Mouse (Mus musculus) left cerebral cortex, adult 6 months (tissue): ENCODE data around the gene Olfr1095. TPM values are rescaled to one million over a fixed set of nuclear protein-coding genes. Genes with fewer than 3 reads are reported as not detected.

Experiments
- long read RNA-seq, 2 experiments: library from polyadenylated mRNA; unstranded; transcript quantifications; one replicate each; pipeline ENCODE4 v2.0.0; 2019 to 2020
- polyA plus RNA-seq: library from polyadenylated mRNA; unstranded; fragments of <200 nt; fragmentation: Nextera tagmentation; gene quantifications from 2 replicates; pipeline ENCODE4 v1.2.3, GENCODE M21; 2021

The Olfr1095 gene
- not detected in 2 replicates for polyA plus RNA-seq
- long read RNA-seq, experiment 1 = 0 reads
- long read RNA-seq, experiment 2 = 0 reads

DNA sequence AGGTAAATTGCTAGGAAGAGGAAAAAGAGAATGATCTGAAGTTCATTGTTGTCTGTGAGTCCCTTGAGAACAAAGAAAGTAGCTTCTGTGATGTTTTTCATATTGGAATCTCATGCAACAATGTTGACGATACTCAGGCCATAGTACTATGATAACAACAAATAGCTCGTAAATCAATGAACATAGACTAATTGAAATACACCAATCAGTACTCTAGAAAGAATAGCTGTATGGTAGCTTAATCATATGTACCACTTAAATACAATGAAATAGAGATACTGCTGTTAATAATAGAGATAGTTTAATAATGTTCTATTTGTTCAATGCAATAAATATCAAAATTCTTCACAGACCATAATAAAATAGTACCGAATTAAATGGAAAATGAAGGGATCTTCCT lies at the start of gene Olfr1095:
Olfr1095 (minus strand) TSS at position 101 of the 400 bp plus-strand sequence.

DNA sequence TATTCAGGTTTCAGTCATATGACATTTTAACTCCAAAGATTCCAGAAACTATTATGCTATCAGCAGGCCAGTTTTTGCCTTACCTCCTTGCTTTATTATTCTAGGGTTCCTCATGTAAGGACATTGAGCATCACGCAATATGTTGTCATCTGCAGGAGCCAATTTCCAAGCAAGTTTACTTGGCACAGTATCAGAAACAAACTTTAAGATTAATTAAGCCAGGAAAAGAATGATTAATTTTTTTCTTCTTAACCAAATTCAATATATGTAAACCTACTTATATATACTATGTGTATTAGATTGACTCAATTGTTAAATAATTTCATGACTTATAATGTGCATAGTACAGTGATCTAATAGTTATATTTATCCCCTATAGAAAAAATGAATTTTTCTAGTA lies 40.6 kb upstream of the Olfr1095 start, which contains the start of gene Olfr1097:
Olfr1097 (minus strand) TSS at position 101 of the 400 bp plus-strand sequence.

DNA sequence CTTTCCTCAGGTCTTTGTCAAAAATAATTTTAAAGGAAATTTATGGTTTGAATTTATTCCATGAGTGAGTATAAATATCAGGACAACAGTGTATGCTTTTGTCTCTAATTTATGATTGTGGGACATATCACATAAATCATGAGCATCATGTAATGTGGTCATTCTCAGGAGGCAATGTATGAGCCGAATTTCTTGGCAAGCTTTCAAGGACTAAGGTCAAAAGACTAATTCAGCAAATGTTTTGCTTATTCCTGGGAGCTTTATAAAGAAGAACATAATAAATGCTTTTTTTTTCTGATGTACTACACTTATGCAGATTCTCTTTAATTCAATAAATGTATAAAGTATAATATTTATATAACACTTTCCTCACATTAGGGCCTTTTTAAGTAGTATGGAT lies 23.2 kb upstream of the Olfr1095 start, which contains the start of gene Gm13723:
Gm13723 (minus strand) TSS at position 101 of the 400 bp plus-strand sequence.

DNA sequence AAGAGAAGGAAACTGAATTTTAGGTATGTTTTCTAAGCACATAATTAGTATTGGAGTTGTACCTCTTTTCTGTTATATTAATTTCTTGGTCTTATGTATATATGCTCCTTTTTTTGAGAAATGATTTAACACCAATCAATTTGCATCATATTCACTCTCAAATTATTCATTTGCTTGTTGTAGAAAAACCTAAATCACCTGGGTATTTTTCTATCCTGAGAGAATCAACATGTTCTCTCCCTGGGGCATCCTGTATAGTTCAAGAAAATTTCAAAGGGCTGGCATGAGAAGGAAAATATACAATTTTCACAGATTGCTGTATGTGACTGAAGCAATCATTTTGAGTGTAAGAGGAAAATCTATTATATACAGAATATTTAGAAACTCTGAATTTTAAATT lies 27.1 kb downstream of the Olfr1095 start, which contains the start of gene Olfr1094:
Olfr1094 (plus strand) TSS at position 301 of the 400 bp plus-strand sequence.

DNA sequence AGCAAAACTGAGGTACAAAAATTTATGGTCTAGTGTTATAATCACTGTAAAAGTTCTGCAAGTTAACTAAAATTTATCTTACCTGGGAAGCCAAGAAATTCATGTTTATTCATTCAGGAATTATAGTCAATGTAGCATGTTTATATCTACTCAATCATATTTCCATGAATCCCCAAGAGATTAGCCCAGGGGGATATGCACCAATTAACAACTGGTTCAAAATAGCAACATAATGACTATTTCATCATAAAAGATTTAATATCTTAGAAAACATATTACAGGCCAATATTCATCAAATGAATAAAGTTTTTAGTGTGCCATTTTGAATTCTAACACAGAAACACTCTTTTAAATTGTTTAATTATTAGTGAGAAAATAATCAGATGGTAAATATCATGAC lies 41.6 kb downstream of the Olfr1095 start, which contains the start of gene Olfr141:
Olfr141 (minus strand) TSS at position 101 of the 400 bp plus-strand sequence.

Other genes starting within 250 kb of the Olfr1095 start
- gene Olfr1084, start 212.0 kb downstream of the Olfr1095 start, polyA plus RNA-seq = not detected in 2 replicates
- not detected in 2 replicates for gene Olfr1085, start 189.7 kb downstream of the Olfr1095 start, polyA plus RNA-seq
- not detected in 2 replicates for gene Olfr1086, start 171.6 kb downstream of the Olfr1095 start, polyA plus RNA-seq
- not detected in 2 replicates for gene Olfr1087, start 153.3 kb downstream of the Olfr1095 start, polyA plus RNA-seq
- gene Olfr1089, start 118.0 kb downstream of the Olfr1095 start, polyA plus RNA-seq = not detected in 2 replicates
- not detected in 2 replicates for gene Olfr1090, start 92.7 kb downstream of the Olfr1095 start, polyA plus RNA-seq
- gene Olfr1093, start 69.2 kb downstream of the Olfr1095 start, polyA plus RNA-seq = not detected in 2 replicates
- not detected in 2 replicates for gene Olfr141, start 41.7 kb downstream of the Olfr1095 start, polyA plus RNA-seq
- gene Olfr1094, start 27.0 kb downstream of the Olfr1095 start, polyA plus RNA-seq = not detected in 2 replicates
- not detected in 2 replicates for gene Gm13723, start 23.1 kb upstream of the Olfr1095 start, polyA plus RNA-seq
- not detected in 2 replicates for gene Olfr1097, start 40.5 kb upstream of the Olfr1095 start, polyA plus RNA-seq
- gene Olfr1098, start 72.8 kb upstream of the Olfr1095 start, polyA plus RNA-seq = not detected in 2 replicates
- gene Olfr1099, start 109.0 kb upstream of the Olfr1095 start, polyA plus RNA-seq = not detected in 2 replicates
- not detected in 2 replicates for gene Olfr1100, start 128.3 kb upstream of the Olfr1095 start, polyA plus RNA-seq
- not detected in 2 replicates for gene Olfr1101, start 139.5 kb upstream of the Olfr1095 start, polyA plus RNA-seq
- gene Olfr1102, start 146.7 kb upstream of the Olfr1095 start, polyA plus RNA-seq = not detected in 2 replicates
- gene Olfr1104, start 175.4 kb upstream of the Olfr1095 start, polyA plus RNA-seq = not detected in 2 replicates
- gene Olfr1105, start 184.8 kb upstream of the Olfr1095 start, polyA plus RNA-seq = not detected in 2 replicates
- not detected in 2 replicates for gene Olfr1106, start 200.6 kb upstream of the Olfr1095 start, polyA plus RNA-seq
- gene Olfr1107, start 224.1 kb upstream of the Olfr1095 start, polyA plus RNA-seq = not detected in 2 replicates
- gene Olfr1109, start 244.3 kb upstream of the Olfr1095 start, polyA plus RNA-seq = not detected in 2 replicates